Mouse (Mus musculus): ENCODE results near the gene Pald1.

Pald1 gene

GRCm38 (mm10) chr10:61383021-61383714, at the start of gene Pald1:
Gene Pald1, minus strand, starts transcription at chr10:61383530.
- DNase-seq (ENCODE audit: low spot score): peak; percentile 55

DNA sequence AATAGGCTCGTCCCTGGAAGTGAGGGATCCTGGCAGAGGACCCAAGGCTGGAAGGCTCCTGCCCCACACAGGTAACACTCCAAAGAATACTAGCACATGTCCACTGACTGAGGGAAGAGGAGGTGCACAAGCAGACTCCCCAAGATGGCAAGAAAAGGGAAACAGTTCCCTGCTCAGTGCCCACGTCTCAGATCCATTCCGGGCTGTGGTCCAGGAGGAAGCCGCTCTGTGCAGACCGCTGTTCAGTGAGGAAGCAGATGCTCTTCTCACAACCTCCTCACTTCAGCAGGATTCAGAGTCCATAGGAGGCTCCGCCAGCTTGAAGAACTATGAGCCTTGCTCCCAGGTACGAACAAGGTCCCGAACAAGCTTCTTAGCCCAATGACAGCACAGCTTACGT, 48.0 kb upstream of the Pald1 start:
- DNase-seq (ENCODE audit: low spot score): no peak

DNA sequence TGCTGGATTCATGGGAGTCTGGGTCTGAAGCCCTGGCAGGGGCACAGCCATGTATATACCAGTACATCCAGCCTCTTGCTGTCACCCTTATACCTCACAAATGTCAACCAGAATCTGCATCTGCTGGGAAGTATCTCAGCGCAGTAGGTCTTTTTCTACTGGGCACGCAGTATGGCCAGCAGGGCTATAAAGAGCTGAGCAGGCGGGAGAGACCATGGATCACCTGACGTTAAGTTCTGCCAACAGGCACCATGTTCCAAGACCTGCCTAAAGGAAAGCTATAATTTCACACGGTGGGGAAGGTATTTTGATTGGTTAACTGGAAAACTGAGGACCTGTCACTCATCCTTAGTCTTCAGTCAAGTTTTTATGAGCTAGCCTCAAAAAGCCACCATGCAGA, 45.7 kb upstream of the Pald1 start:
- DNase-seq (ENCODE audit: low spot score): no peak

GRCm38 (mm10) chr10:61428416-61428815, 45.1 kb upstream of the Pald1 start:
- DNase-seq (ENCODE audit: low spot score): no peak

GRCm38 (mm10) chr10:61427951-61428350, 44.6 kb upstream of the Pald1 start:
- no peak for DNase-seq (ENCODE audit: low spot score)

- DNase-seq (ENCODE audit: low spot score): peak; percentile 31
These were observed 43.0 kb upstream of the Pald1 start for GRCm38 (mm10) chr10:61426251-61426757.

- DNase-seq (ENCODE audit: low spot score): no peak
These were observed 41.7 kb upstream of the Pald1 start for GRCm38 (mm10) chr10:61425047-61425446.

GRCm38 (mm10) chr10:61424500-61424899, 41.2 kb upstream of the Pald1 start:
- DNase-seq (ENCODE audit: low spot score): no peak

- no peak for DNase-seq (ENCODE audit: low spot score)
These were observed 40.0 kb upstream of the Pald1 start for GRCm38 (mm10) chr10:61423289-61423688.

- DNase-seq (ENCODE audit: low spot score): no peak
These were observed 39.5 kb upstream of the Pald1 start for GRCm38 (mm10) chr10:61422861-61423260.

GRCm38 (mm10) chr10:61420011-61420410, 36.7 kb upstream of the Pald1 start:
- no peak for DNase-seq (ENCODE audit: low spot score)

DNA sequence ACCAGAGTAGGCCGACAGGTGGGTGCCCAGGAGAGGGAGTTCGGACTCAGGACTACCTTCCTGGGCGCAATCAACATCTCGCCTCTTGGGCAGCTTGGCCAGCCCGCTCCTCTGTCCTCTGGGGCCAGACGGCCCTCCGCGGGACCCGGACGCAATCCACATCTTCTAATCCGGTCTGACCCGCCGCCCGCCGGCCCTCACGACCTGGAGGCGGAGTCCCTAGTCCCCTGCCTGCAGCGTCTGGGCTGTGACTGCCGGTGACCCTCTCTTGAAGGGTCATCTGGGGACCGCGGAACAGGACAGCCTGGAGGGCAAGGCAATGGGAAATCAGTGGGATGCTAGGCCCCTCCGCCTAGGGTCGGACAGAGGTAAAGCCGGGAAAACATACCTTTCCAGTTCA, 35.8 kb upstream of the Pald1 start:
- DNase-seq (ENCODE audit: low spot score): no peak

DNA sequence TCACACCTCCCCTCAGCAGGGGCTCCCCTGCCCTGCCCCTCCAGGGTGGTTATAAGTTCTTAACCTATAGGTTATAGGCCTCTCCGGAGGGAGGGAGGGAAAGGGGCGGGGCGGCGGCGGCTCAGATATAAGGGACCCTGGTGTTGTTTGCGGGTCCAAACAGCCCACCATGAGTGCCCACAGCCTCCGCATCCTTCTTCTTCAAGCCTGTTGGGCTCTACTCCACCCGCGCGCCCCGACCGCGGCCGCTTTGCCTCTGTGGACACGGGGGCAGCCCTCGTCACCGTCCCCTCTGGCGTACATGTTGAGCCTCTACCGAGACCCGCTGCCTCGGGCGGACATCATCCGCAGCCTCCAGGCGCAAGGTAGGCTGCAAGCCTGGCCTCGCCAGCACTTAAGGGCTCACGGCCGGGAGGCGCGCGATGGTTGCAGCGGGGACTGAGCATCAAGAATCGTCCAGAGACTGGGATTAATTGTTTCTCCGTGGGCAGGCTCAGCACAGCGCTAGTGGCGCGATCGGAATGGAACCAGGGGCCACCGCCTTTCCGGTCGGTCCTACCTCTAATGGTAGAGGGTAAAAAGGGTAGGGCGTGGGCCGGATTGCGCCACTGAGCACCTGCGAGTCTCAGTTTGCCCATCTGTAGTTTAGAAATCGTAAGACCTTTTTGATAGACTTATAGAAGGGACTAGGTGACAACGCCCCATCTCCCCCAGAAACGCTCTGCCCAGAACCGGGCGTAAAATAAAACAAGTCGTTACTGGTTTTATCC, 35.0 kb upstream of the Pald1 start:
- no peak for DNase-seq (ENCODE audit: low spot score)

DNA sequence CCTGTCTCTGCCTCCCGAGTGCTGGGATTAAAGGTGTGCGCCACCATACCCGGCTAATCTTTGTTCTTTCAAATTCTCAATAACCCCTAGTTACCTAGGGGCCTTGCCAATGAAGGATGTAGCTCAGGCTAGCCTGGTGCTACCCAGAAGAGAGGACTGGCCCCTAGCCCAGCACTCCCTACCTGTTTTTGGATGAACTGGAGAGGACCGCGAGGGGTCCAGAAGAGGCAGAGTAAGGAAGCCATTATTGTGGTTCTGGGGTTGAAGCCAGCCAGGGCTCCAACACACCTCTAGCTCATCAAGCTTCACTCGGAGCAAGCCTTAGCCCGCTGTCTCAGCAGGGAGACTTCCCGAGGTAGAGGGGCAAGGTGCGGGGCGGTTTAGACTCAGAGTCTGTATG, 34.3 kb upstream of the Pald1 start, which contains the start of gene Nodal:
Nodal (plus strand) TSS at position 301 of the 400 bp plus-strand sequence.
- no peak for DNase-seq (ENCODE audit: low spot score)

DNA sequence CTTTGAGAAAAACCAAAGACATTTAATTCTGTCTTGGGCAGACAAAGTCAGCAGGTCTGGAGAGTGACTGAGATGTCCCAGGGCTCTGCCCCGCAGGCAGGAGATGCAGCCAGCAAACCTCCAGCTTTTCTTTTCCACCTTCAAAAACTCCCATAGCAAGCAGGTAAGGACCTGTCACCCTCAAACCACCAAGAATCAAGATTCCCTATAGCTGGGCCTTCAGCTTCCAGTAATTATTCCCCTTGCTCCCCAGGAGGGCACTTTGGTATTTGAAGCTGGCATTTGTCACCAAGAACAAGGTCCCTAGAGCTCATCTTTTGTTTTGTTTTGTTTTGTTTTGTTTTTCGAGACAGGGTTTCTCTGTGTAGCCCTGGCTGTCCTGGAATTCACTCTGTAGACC, 33.7 kb upstream of the Pald1 start:
- no peak for DNase-seq (ENCODE audit: low spot score)

DNA sequence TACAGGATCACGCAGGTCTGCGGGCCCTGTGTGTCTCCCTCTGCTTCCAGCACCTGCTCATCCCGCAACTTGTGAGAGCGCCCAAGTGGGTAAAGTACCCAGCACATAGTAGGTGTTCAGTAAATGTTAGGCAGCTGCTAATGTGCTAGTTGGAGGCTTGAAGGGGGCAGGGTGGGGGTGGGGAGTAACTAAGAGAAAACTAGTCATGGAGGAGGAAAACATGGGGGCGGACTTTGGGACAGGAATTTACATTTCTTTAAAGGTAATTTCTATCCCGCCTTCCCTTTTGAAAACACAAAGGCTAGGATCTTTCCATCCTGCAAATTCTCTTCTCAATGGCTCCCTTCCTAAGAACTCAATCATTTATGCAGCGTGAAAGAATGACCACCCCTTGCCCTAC, 33.2 kb upstream of the Pald1 start:
- no peak for DNase-seq (ENCODE audit: low spot score)

DNA sequence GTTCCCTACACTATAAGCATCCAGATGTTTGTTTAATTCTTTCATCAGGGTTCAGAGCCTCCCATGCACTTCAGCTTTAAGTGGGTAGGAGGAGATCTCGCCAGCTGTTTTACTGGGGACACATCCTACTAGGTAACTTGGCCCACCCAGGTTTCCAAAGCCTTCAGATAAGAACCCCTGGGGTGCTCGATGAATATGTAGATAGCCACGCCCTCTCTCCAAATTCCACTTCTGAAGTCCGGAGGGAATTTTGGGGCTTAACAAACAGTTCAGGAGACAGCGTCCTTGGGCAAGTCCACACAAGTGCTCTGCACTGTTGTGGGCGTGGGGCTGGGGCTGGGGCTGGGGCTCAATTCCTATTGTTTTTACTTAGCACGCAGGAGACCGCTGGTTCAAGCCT, 32.6 kb upstream of the Pald1 start:
- no peak for DNase-seq (ENCODE audit: low spot score)

- DNase-seq (ENCODE audit: low spot score): no peak
These were observed 31.9 kb upstream of the Pald1 start for GRCm38 (mm10) chr10:61415240-61415639.

DNA sequence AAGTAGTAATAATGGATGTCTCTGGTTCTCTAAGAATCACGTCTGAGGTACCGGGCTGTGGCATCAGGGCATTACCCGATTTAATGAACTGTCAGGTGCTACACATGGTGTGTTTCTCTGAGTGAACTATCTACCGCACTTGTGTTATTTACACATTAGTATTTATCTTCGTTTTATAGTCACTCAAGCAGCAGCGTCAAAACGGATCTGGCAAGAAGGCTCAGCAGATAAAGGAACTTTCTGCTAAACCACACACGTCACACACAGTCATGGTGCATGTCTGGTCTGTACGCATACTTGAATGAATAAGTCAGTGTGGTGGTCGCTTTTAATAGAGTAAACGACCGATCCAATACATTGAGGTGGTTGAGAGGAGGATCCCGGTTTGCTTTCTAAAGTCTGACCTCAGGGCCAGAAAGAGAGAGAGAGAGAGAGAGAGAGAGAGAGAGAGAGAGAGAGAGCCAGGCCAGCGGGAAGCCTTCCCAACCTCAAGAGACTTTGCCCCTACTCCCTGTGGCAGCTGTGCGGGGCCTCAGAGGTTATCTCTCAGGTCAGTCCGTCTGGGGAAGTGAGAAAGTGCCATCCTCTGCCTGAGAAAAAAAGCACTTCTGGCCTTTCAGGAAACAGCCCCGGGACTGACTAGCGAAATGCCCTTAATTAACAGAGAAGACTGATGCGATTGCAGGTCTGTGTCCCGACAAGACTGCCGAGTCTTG, 29.7 kb upstream of the Pald1 start:
- no peak for DNase-seq (ENCODE audit: low spot score)

GRCm38 (mm10) chr10:61410193-61410592, 26.9 kb upstream of the Pald1 start:
- no peak for DNase-seq (ENCODE audit: low spot score)

DNA sequence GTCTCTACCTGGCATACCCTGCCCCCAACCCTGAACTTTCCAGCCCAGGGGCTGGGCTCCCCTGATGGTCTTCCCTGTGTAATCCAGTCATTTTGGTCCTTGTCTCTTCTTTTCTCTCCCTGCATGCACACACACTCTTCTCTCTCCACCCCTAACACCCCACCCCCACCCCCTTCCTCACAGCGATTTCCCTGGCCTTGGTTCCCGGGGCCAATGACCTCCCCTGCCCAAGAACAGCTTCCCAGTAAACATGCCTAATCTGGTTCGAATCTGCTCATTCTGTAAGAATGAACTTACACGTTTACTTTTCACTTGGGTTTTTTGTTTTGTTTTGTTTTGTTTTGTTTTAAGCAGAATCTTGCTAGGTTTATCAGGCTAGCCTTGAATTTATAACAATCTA, 26.4 kb upstream of the Pald1 start:
- no peak for DNase-seq (ENCODE audit: low spot score)

DNA sequence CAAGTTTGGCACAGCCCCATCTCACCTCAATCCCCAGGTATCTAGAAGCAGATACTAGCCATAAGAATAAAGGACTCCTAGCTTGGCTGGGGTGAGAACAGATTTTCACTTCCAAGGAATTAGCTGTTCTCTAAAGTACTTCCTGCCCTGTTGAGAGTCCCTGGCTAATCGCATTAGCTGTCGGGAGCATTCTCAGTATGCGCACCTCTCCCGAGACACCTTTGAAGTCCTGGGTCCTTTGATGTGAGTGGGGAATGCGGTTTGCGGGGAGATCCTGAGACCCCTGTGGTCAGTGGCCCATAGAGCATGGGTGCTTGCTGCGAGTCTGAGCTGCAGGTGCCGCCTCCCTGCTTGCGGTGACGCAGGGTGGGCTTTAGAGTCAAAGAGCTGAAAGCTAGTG, 22.6 kb upstream of the Pald1 start:
- DNase-seq (ENCODE audit: low spot score): no peak

- no peak for DNase-seq (ENCODE audit: low spot score)
These were observed 19.6 kb upstream of the Pald1 start for GRCm38 (mm10) chr10:61402911-61403310.
